Mouse (Mus musculus) cerebral cortex, adult 2 months (tissue): ENCODE results near the gene Git2.

Experiments
- WGBS: fragments of 180-500 bp; shearing (Covaris S2); methylation state at CpG from one replicate; pipeline ENCODE4 v1.1.7; 2018; 5-methylcytosine and 5-hydroxymethylcytosine counted together

Gene Git2

GRCm38 (mm10) chr5:114775056-114775979, at the start of gene Git2:
Gene Git2, minus strand, starts transcription at chr5:114775517.
- under 1% methylated on average over 62 of the region's 63 CpGs for WGBS

- 6% methylated on average over 9 of the region's 9 CpGs for WGBS
These were observed 48.9 kb upstream of the Git2 start for GRCm38 (mm10) chr5:114824197-114824596.

GRCm38 (mm10) chr5:114822796-114823688, 47.7 kb upstream of the Git2 start, which contains the start of gene 1500011B03Rik:
Gene 1500011B03Rik, minus strand, starts transcription at chr5:114823468.
- 6% methylated on average over 53 of the region's 53 CpGs for WGBS

GRCm38 (mm10) chr5:114818124-114818523, 42.8 kb upstream of the Git2 start:
- 74% methylated on average over 11 of the region's 11 CpGs for WGBS

- WGBS = 65% methylated on average over 6 of the region's 6 CpGs
These were observed 41.3 kb upstream of the Git2 start for GRCm38 (mm10) chr5:114816599-114816998.

- WGBS = under 1% methylated on average over 50 of the region's 50 CpGs
These were observed 38.3 kb upstream of the Git2 start for GRCm38 (mm10) chr5:114813525-114814181.

GRCm38 (mm10) chr5:114809826-114810225, 34.5 kb upstream of the Git2 start:
- WGBS = 82% methylated on average over 5 of the region's 5 CpGs

GRCm38 (mm10) chr5:114809181-114809756, 34.0 kb upstream of the Git2 start:
- 60% methylated on average over 10 of the region's 10 CpGs for WGBS

GRCm38 (mm10) chr5:114808385-114808784, 33.1 kb upstream of the Git2 start:
- WGBS = 68% methylated on average over 8 of the region's 8 CpGs

- 77% methylated on average over 6 of the region's 6 CpGs for WGBS
These were observed 32.6 kb upstream of the Git2 start for GRCm38 (mm10) chr5:114807893-114808292.

- WGBS = 22% methylated on average over 8 of the region's 8 CpGs
These were observed 32.2 kb upstream of the Git2 start for GRCm38 (mm10) chr5:114807468-114807867.

- WGBS = 36% methylated on average over 9 of the region's 9 CpGs
These were observed 31.7 kb upstream of the Git2 start for GRCm38 (mm10) chr5:114807063-114807462.

- WGBS = 73% methylated on average over 8 of the region's 8 CpGs
These were observed 31.3 kb upstream of the Git2 start for GRCm38 (mm10) chr5:114806636-114807035.

GRCm38 (mm10) chr5:114805436-114806350, 30.4 kb upstream of the Git2 start:
- 56% methylated on average over 15 of the region's 15 CpGs for WGBS

GRCm38 (mm10) chr5:114804958-114805357, 29.6 kb upstream of the Git2 start:
- 14% methylated on average over 3 of the region's 3 CpGs for WGBS

- WGBS = 75% methylated on average over 13 of the region's 13 CpGs
These were observed 29.0 kb upstream of the Git2 start for GRCm38 (mm10) chr5:114804335-114804734.

- WGBS = 88% methylated on average over 13 of the region's 13 CpGs
These were observed 27.9 kb upstream of the Git2 start for GRCm38 (mm10) chr5:114803231-114803630.

- 88% methylated on average over 6 of the region's 6 CpGs for WGBS
These were observed 26.5 kb upstream of the Git2 start for GRCm38 (mm10) chr5:114801841-114802240.

GRCm38 (mm10) chr5:114801049-114801448, 25.7 kb upstream of the Git2 start:
- WGBS = 31% methylated on average over 8 of the region's 8 CpGs

GRCm38 (mm10) chr5:114799848-114800247, 24.5 kb upstream of the Git2 start:
- 87% methylated on average over 11 of the region's 11 CpGs for WGBS
